Mouse (Mus musculus) telencephalon, adult 2 months (tissue): ENCODE results near the gene Sec24a.
"Not testable (repeated sequence)": the region's sequence is repeated elsewhere in the genome, so short reads cannot be mapped to it uniquely, and the experiment has no call there.

ENCODE experiments used
- DNase-seq: peaks from one replicate; pipeline ENCODE4 v3.0.0-alpha.2; 2011; ENCODE audit warnings: low read depth, low spot score

Sec24a gene

GRCm38 (mm10) chr11:51763213-51763907 lies at the start of gene Sec24a, which contains the start of gene Sar1b:
TSS of gene Sec24a (minus strand) at chr11:51763634.
TSS of gene Sar1b (plus strand) at chr11:51763687.
- DNase-seq: peak; percentile 79

GRCm38 (mm10) chr11:51812022-51812546 lies 48.6 kb upstream of the Sec24a start:
- DNase-seq: no peak

- no peak for DNase-seq
These were observed 47.8 kb upstream of the Sec24a start for GRCm38 (mm10) chr11:51811230-51811629.

- no peak for DNase-seq
These were observed 46.3 kb upstream of the Sec24a start for GRCm38 (mm10) chr11:51809632-51810224.

- no peak for DNase-seq
These were observed 43.9 kb upstream of the Sec24a start for GRCm38 (mm10) chr11:51807108-51807879.

- peak; percentile 89 for DNase-seq
These were observed 42.0 kb upstream of the Sec24a start for GRCm38 (mm10) chr11:51805221-51805981.

GRCm38 (mm10) chr11:51800634-51801325 lies 37.3 kb upstream of the Sec24a start:
- peak; percentile 73 for DNase-seq

- no peak for DNase-seq
These were observed 32.8 kb upstream of the Sec24a start for GRCm38 (mm10) chr11:51796272-51796671.

- DNase-seq: no peak
These were observed 27.2 kb upstream of the Sec24a start for GRCm38 (mm10) chr11:51790662-51791061.

- not testable (repeated sequence) for DNase-seq
These were observed 26.3 kb upstream of the Sec24a start for GRCm38 (mm10) chr11:51789735-51790134.

- DNase-seq: no peak
These were observed 22.5 kb upstream of the Sec24a start for GRCm38 (mm10) chr11:51785926-51786325.

- DNase-seq: no peak
These were observed 19.3 kb upstream of the Sec24a start for GRCm38 (mm10) chr11:51782721-51783120.

- DNase-seq: no peak
These were observed 17.4 kb upstream of the Sec24a start for GRCm38 (mm10) chr11:51780773-51781267.

GRCm38 (mm10) chr11:51777478-51777877 lies 14.0 kb upstream of the Sec24a start:
- no peak for DNase-seq

- DNase-seq: no peak
These were observed 12.1 kb upstream of the Sec24a start for GRCm38 (mm10) chr11:51775507-51775906.

GRCm38 (mm10) chr11:51768296-51768695 lies 4.9 kb upstream of the Sec24a start:
- DNase-seq: no peak

GRCm38 (mm10) chr11:51767579-51768220 lies 4.3 kb upstream of the Sec24a start:
- no peak for DNase-seq

- no peak for DNase-seq
These were observed 1.4 kb upstream of the Sec24a start for GRCm38 (mm10) chr11:51764816-51765215.

GRCm38 (mm10) chr11:51763955-51764354 lies 521 bp upstream of the Sec24a start:
- DNase-seq: no peak

- no peak for DNase-seq
These were observed 2.2 kb downstream of the Sec24a start for GRCm38 (mm10) chr11:51761241-51761640.
